10 mouse cellular contexts compared by ENCODE assay signal in the genomic region with DNA sequence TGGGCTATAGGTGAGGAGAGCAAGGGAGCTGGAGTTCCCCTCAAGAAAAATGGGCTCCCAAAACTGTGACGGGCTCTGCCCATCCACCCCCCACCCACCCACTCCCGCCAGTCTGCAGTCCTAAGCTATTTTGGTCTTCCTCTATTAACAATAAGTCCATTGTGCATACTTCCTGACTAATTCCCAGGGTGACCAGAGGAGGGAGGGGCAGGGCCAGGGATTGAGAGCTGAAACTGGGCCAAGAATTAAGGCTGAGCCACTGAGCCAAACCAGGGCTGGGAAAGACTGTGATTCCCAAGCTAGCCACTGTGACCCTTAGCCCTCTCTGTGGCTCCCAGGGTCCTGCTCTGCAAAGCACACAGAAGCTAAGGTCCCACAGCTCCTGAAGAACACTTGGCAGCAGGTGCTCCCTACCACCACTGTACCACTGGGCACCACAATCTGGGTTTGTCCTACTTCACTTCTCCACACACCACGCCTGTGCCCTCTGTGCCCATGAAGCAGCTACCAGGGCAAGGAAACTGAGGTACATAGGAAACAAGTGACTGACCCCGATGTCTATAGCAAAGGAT.
DNase-seq lines count a peak whose midpoint lies in the region; ATAC-seq and TF ChIP-seq lines count a peak whose summit lies in the region.
"Had no signal": no experiment of that assay in that cellular context is flagged by ENCODE, and none has a peak within 500 bp of the region (broad histone marks: within the 10 kb centered on the region; RNA-seq: fewer than 3 reads in every experiment).

No protein-coding gene starts in this region.

- H3K36me3 ChIP-seq in forebrain, embryonic 10.5 days (replicated peaks), result no peaks in the 10 kb centered on the region
- H3K36me3 ChIP-seq in forebrain, embryonic 14.5 days (ENCODE audit: control insufficient read depth, insufficient read depth, low read length), result no peaks in the 10 kb centered on the region
- H3K36me3 ChIP-seq in hindbrain, embryonic 16.5 days (ENCODE audit: control insufficient read depth, insufficient read depth, low read length), result no peaks in the 10 kb centered on the region
- H3K36me3 ChIP-seq in lung, embryonic 16.5 days (ENCODE audit: control insufficient read depth, insufficient read depth, low read length), result no peaks in the 10 kb centered on the region

- peaks cover 11% of the 10 kb centered on the region for H3K4me1 ChIP-seq in forebrain, embryonic 10.5 days
- H3K4me1 ChIP-seq in forebrain, embryonic 14.5 days (ENCODE audit: control insufficient read depth, insufficient read depth, low read length), result no peaks in the 10 kb centered on the region
- H3K4me1 ChIP-seq in hindbrain, embryonic 16.5 days (ENCODE audit: control insufficient read depth, insufficient read depth, low read depth, low read length), result peaks cover 6% of the 10 kb centered on the region; the same call in 1 of the 2 replicates
- H3K4me1 ChIP-seq in lung, embryonic 16.5 days (replicated peaks; ENCODE audit: control insufficient read depth, insufficient read depth, low read length), result peaks cover 6% of the 10 kb centered on the region; the same call in 1 of the 2 replicates
- H3K4me1 ChIP-seq in cerebellum, adult 2 months (ENCODE audit: control insufficient read depth, insufficient read depth, low read length), result no peaks in the 10 kb centered on the region

- peak overlapping the region; percentile 22; the same call in 1 of the 2 replicates for H3K27ac ChIP-seq in forebrain, embryonic 10.5 days
- H3K27ac ChIP-seq in forebrain, embryonic 14.5 days (ENCODE audit: low read depth, low read length), result no peak overlapping the region
- no peak overlapping the region for H3K27ac ChIP-seq in hindbrain, embryonic 16.5 days (ENCODE audit: low read depth, low read length)
- H3K27ac ChIP-seq in lung, embryonic 16.5 days (ENCODE audit: low read length), result peak overlapping the region; percentile 57
- H3K27ac ChIP-seq in cerebellum, adult 2 months (ENCODE audit: insufficient read depth, low read length), result no peak overlapping the region

- 55% methylated on average over 4 of the region's 4 CpGs for WGBS in forebrain, embryonic 10.5 days
- 50% methylated on average over 4 of the region's 4 CpGs for WGBS in forebrain, embryonic 14.5 days
- WGBS in hindbrain, embryonic 16.5 days, result 60% methylated on average over 4 of the region's 4 CpGs
- 55% methylated on average over 4 of the region's 4 CpGs for WGBS in lung, embryonic 16.5 days
- 78% methylated on average over 4 of the region's 4 CpGs for WGBS in cerebellum, adult 2 months

- no peak for TF ChIP-seq CTCF in cerebellum, adult 2 months (IDR thresholded peaks at IDR 0.05; ENCODE audit: borderline replicate concordance, insufficient read depth, low read depth, low read length)

- TF ChIP-seq POLR2A in cerebellum, adult 2 months (IDR thresholded peaks at IDR 0.05; ENCODE audit: borderline replicate concordance, insufficient read depth, low read length), result no peak

- H3K4me2 ChIP-seq in forebrain, embryonic 14.5 days (ENCODE audit: low read length), result no peak overlapping the region
- H3K4me2 ChIP-seq in hindbrain, embryonic 16.5 days (ENCODE audit: low read length), result no peak overlapping the region
- no peak overlapping the region for H3K4me2 ChIP-seq in lung, embryonic 16.5 days (ENCODE audit: low read depth, low read length)

- ATAC-seq in forebrain, embryonic 14.5 days, result no peak
- ATAC-seq in hindbrain, embryonic 16.5 days, result peak; percentile 60
- ATAC-seq in lung, embryonic 16.5 days (ENCODE audit: low read depth), result peak; percentile 79

- no peak for DNase-seq in forebrain, embryonic 10.5 days (ENCODE audit: extremely low spot score, low spot score)
- DNase-seq in forebrain, embryonic 14.5 days (ENCODE audit: low spot score), result no peak
- peak; percentile 38 for DNase-seq in brain, adult 2 months (ENCODE audit: low read depth, low spot score)
- DNase-seq in cerebellum, adult 2 months, result no peak
- DNase-seq in layer of hippocampus, postnatal 10 days (ENCODE audit: low spot score in 2 of 2), result no peak
- DNase-seq in frontal cortex, postnatal 36 days (ENCODE audit: low spot score in 2 of 2), result no peak
- DNase-seq: cerebellum, postnatal 14 days had no signal

- H3K4me3 ChIP-seq in forebrain, embryonic 10.5 days, result no peak overlapping the region
- no peak overlapping the region for H3K4me3 ChIP-seq in forebrain, embryonic 14.5 days (ENCODE audit: low read depth, low read length)
- H3K4me3 ChIP-seq in hindbrain, embryonic 16.5 days (ENCODE audit: low read length), result no peak overlapping the region
- H3K4me3 ChIP-seq in lung, embryonic 16.5 days (ENCODE audit: low read length), result no peak overlapping the region
- H3K4me3 ChIP-seq in cerebellum, adult 2 months (replicated peaks; ENCODE audit: insufficient read depth, low read depth, low read length), result no peak overlapping the region

- no peaks in the 10 kb centered on the region for H3K9me3 ChIP-seq in forebrain, embryonic 10.5 days
- H3K9me3 ChIP-seq in forebrain, embryonic 14.5 days (replicated peaks; ENCODE audit: control insufficient read depth, low read length), result no peaks in the 10 kb centered on the region
- no peaks in the 10 kb centered on the region for H3K9me3 ChIP-seq in hindbrain, embryonic 16.5 days (ENCODE audit: control insufficient read depth, low read length)
- no peaks in the 10 kb centered on the region for H3K9me3 ChIP-seq in lung, embryonic 16.5 days (ENCODE audit: control insufficient read depth, low read length)

- H3K9ac ChIP-seq in forebrain, embryonic 14.5 days (ENCODE audit: low read length), result no peak overlapping the region
- no peak overlapping the region for H3K9ac ChIP-seq in hindbrain, embryonic 16.5 days (ENCODE audit: low read depth, low read length)
- H3K9ac ChIP-seq in lung, embryonic 16.5 days (ENCODE audit: low read length), result no peak overlapping the region

- peaks cover 5% of the 10 kb centered on the region; the same call in 1 of the 2 replicates for H3K27me3 ChIP-seq in forebrain, embryonic 10.5 days (ENCODE audit: poor library complexity, severe bottlenecking)
- H3K27me3 ChIP-seq in forebrain, embryonic 14.5 days (replicated peaks; ENCODE audit: control insufficient read depth, insufficient read depth, low read length), result no peaks in the 10 kb centered on the region
- H3K27me3 ChIP-seq in hindbrain, embryonic 16.5 days (replicated peaks; ENCODE audit: control insufficient read depth, insufficient read depth, low read length), result no peaks in the 10 kb centered on the region
- H3K27me3 ChIP-seq in lung, embryonic 16.5 days (ENCODE audit: control insufficient read depth, insufficient read depth, low read depth, low read length), result no peaks in the 10 kb centered on the region
- no peaks in the 10 kb centered on the region for H3K27me3 ChIP-seq in cerebellum, adult 2 months (ENCODE audit: control insufficient read depth, insufficient read depth, low read length)
- H3K27me3 ChIP-seq: CH12.LX had no signal

Comparison
In these comparisons a context has a peak if more than half of its experiments do, and no peak if none do; other contexts are left out.
1. H3K27ac ChIP-seq: peak in forebrain, embryonic 10.5 days (single experiment) and lung, embryonic 16.5 days (single experiment); none in forebrain, embryonic 14.5 days (single experiment), hindbrain, embryonic 16.5 days (single experiment) and cerebellum, adult 2 months (single experiment).